Mouse (Mus musculus) small intestine, adult 2 months (tissue): Measurements from ENCODE around the gene Mrpl43.

ENCODE experiments used
- CTCF ChIP-seq: fragments of 200-500 bp; IDR thresholded peaks from 2 replicates; pipeline ENCODE4 v1.5.1; 2012; ENCODE audit warnings: low read depth, mild to moderate bottlenecking, control low read depth, inconsistent platforms, low read length, moderate library complexity, mixed read lengths; ENCODE audit not compliant: insufficient replicate concordance, insufficient read length; ENCODE audit errors: extremely low read depth
- POLR2A ChIP-seq: fragments of 200-500 bp; IDR thresholded peaks from 2 replicates; pipeline ENCODE4 v1.6.1; 2012; ENCODE audit warnings: low read depth, mild to moderate bottlenecking, control low read depth, inconsistent platforms, low read length, moderate library complexity

DNA sequence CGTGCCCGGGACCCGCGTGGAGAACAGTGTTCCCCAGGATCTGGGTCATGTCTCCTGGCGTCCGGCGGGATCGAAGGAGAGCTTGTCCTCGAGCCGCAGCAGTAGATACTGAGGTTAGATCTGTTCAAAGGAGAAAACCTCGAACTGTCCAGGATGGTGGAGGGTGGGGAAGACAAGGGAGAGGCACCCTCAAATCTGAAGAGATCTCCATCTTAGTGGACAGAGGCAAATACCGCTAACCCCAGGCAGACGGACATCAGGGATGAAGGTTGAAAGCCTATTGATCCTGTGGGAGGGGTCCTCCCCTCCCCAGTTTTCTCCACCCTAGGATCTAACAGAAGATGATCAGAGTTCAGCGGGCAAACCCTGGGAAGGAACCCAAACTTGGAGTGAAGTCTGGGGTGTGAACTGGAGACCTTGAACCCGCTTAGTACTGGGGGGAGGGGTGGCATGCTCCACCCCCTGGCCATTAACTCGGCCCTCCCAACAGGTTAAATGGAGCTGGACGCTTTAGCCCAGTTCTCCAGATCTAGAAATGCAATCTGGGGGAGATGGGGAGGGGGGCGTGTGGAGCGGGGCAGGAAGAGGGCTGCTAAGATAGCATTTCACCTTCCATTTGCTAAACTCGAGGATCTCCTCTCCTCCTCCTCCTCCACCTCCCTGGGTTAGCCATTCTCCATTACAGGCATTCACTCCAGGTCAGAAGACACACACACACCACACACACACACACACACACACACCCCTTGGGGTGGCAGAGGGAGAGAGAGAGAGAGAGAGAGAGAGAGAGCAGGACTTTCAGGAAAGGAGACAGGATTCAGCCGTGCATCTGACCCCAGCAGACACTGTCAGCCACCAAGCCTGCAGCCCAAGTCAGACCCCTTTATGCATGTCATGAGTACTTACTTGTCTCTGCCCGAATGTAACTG lies 16.4 kb downstream of the Mrpl43 start:
- TF ChIP-seq POLR2A, result no peak
- TF ChIP-seq CTCF, result no peak
